ENCODE assay signal across 29 mouse cellular contexts in genomic region chr2:28970424-28970823, GRCm38 (mm10). TPM values are rescaled to one million over a fixed set of nuclear protein-coding genes. Genes with fewer than 3 reads are reported as not detected.
"Had no signal": no experiment of that assay in that cellular context is flagged by ENCODE, and none has a peak within 500 bp of the region (broad histone marks: within the 10 kb centered on the region; RNA-seq: fewer than 3 reads in every experiment).

No protein-coding gene starts in this region.

- H3K9me3 ChIP-seq: heart, embryonic 13.5 days; heart, embryonic 15.5 days; hindbrain, embryonic 13.5 days; hindbrain, embryonic 15.5 days; kidney, embryonic 15.5 days; limb, embryonic 13.5 days; limb, embryonic 15.5 days; liver, embryonic 12.5 days had no signal

- H3K4me3 ChIP-seq: heart, adult 2 months; heart, embryonic 13.5 days; heart, embryonic 15.5 days; hindbrain, embryonic 13.5 days; hindbrain, embryonic 15.5 days; kidney, embryonic 15.5 days; limb, embryonic 13.5 days; limb, embryonic 15.5 days; liver, embryonic 12.5 days had no signal

- H3K36me3 ChIP-seq: heart, embryonic 13.5 days; heart, embryonic 15.5 days; hindbrain, embryonic 13.5 days; hindbrain, embryonic 15.5 days; kidney, embryonic 15.5 days; limb, embryonic 13.5 days; limb, embryonic 15.5 days; liver, embryonic 12.5 days had no signal

- H3K4me2 ChIP-seq: heart, embryonic 11.5 days; heart, embryonic 13.5 days; heart, embryonic 15.5 days; hindbrain, embryonic 13.5 days; hindbrain, embryonic 15.5 days; kidney, embryonic 15.5 days; limb, embryonic 13.5 days; limb, embryonic 15.5 days; liver, embryonic 12.5 days had no signal

- DNase-seq: gastrocnemius, postnatal 14 days; gastrocnemius, postnatal 36 days; heart, adult 11 months; heart, adult 2 months; heart, postnatal 14 days; heart, postnatal 36 days; kidney, adult 11 months; kidney, adult 2 months; kidney, adult 9 months; kidney, postnatal 14 days; kidney, postnatal 36 days; layer of hippocampus, adult 9-11 months; layer of hippocampus, postnatal 36 days; left cerebral cortex, postnatal 4 days had no signal

- H3K9ac ChIP-seq: heart, embryonic 13.5 days; heart, embryonic 15.5 days; hindbrain, embryonic 13.5 days; hindbrain, embryonic 15.5 days; kidney, embryonic 15.5 days; limb, embryonic 13.5 days; limb, embryonic 15.5 days; liver, embryonic 12.5 days had no signal

- H3K27ac ChIP-seq: heart, adult 2 months; heart, embryonic 13.5 days; heart, embryonic 15.5 days; hindbrain, embryonic 13.5 days; hindbrain, embryonic 15.5 days; hindbrain, postnatal 0 days; kidney, embryonic 15.5 days; kidney, postnatal 0 days; limb, embryonic 13.5 days; limb, embryonic 15.5 days; liver, embryonic 12.5 days had no signal

- ATAC-seq: hindbrain, postnatal 0 days; intestine, embryonic 16.5 days; liver, embryonic 12.5 days had no signal

RNA-seq across cellular contexts. Expression of gene Barhl1, which starts 54.0 kb away (rescaled TPM):
- polyA plus RNA-seq: heart, adult 2 months; heart, embryonic 11.5 days; heart, embryonic 13.5 days; heart, embryonic 15.5 days; heart, postnatal 0 days; intestine, embryonic 14.5 days; intestine, embryonic 16.5 days; kidney, embryonic 15.5 days; kidney, postnatal 0 days; limb, embryonic 11.5 days; liver, embryonic 12.5 days had no signal
